Mouse (Mus musculus): ENCODE results near the gene Sept9.

Sept9 gene

DNA sequence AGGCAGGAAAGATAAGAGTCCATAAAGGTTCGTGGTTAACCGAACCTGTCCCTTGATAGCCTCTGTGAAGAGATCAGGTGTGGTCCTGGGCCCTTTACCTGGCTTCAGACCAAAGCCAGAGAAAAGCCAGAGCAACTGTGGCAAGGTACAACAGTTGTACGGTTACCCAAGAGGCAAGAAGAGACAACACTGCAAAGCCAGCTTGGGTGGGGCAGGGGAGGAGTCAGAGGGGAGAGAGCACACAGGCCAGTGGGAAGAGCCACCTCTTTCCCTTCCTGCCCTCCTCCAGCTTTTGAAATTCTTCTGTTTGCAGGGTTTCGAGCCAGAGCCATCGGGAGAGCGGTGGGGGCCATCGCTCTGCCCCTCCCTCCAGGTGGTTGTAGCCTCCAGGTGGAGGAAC lies 174.8 kb downstream of the Sept9 start:
- no peak for DNase-seq (ENCODE audit: low spot score)

GRCm38 (mm10) chr11:117379774-117380173 lies 180.3 kb downstream of the Sept9 start:
- no peak for DNase-seq (ENCODE audit: low spot score)

DNA sequence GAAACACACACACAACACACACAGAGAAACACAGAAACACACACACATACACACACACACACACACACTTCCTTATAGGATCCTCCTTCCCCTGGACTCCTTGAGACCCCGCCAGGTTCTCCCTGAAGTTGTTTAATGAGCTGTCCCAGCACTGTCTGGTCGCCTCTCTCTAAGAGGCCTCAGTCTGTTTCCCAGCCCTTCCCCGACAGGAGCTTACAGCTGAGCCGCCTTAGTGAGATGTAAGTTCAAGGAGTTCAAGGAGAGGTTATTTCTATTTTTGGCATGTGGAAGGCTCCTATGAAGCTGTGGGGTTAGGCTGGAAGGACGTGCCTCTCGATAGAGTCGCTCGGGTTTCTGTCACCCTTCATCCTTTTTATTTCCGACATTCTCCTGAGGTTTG lies 184.8 kb downstream of the Sept9 start:
- DNase-seq (ENCODE audit: low spot score): no peak

DNA sequence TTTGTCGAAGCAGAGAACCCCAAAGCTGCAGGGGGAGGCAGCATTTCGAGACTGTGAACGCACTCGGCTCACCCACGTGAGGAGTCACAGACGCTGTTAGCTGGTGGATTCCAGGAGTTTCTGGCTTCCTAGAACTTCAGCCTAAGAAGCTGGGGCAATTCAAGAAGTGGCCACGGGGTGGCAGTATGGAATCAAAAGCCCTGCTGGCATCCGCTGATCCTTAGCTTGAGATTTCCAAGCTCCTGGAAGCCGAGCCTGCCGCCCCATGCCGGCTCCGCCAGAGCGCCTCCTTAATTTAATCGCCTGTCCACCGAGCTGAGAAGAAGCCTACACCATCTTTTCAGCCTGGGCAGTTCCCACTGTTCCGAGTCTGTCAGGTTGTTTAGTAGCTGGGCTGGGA lies 185.4 kb downstream of the Sept9 start:
- DNase-seq (ENCODE audit: low spot score): peak; percentile 90

DNA sequence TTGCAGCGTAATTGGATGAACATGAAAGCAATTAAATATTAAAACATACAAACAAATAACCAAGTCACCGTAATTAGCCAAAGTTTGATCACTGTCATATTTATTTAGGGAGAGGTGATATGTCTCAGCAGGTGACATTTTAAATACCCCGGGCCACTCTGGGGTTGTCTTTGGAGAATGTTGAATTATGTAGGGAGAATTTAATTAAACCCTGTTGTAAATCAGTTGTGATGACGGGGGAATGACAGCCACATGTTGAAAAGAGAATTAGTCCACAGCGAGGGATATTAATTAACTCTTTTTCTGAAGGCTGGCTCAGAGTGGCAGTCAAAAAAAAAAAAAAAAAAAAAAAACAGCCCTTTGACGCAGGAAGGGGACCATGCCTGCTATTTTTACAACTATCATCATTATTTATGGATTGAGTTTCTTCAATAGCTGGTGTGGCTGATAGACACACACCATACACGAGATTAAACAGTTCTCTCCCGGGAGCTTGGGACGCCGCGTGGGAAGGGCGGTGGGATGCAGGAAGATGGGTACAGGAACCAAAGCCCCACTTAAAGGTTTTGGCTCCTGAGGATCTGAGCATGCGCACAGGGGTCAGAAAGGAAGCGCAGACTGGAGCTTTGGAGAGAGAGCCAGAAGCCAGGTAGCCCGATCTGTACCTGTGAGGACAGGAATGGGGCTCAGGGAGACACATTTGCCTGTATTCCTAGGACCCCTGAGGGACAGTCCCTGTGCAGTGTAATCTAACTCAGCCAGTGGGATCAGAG lies 186.1 kb downstream of the Sept9 start:
- no peak for DNase-seq (ENCODE audit: low spot score)

GRCm38 (mm10) chr11:117387241-117387640 lies 187.8 kb downstream of the Sept9 start:
- DNase-seq (ENCODE audit: low spot score): no peak

DNA sequence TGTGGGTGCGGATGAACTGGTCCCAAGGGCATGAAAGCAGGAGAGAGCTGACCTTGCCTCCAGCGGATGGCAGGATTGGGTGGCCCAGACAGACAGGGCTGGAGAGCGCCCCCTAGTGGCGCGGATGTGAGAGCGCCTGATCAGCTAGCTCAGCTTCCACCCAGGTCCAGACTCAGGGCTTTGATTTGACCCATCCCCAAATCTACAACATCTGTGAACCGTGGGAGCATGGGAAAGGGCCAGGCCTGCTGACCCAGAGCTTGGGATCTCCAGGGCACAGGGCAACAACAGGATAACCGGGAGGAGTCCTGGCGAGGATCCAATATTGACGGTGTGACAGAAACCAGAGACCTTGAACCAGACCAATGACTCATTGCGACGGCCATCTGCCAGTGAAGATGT lies 190.5 kb downstream of the Sept9 start:
- DNase-seq (ENCODE audit: low spot score): peak; percentile 36

DNA sequence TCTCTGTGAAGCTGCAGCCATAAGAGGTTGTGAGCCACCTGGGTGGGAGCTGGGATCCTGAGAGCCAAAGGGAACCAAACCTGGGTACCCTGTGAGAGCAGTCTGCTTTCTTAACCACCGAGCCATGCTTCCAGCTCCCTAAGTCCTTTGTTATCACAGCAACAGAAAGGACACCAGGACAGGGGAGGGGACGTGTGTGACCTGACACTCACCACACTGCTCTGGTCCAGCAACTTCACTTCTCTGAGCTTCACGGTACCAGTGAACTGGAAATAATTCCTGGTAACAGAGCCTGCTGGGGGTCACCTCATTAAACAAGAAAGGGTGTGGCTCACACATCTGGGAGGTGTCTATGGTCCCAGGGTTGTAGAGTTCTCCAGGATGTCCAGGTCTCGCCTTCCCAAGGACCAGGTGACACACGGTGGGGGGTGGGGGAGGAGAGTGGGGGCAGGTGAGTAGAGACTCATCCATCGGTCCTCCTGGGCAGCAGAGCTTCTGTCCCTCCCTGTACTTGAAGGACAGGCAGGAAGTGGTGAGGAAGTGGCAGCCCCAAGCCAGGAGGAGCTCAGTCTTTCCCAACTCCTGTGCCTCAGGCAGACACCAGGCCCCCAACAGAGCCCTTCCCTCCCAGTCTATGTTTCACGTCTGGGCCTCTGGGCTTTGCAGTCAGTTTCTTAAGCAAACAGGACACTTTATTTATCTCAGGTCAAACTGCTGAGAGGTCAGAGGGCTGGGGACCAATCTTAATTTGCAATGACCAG lies 191.5 kb downstream of the Sept9 start:
- no peak for DNase-seq (ENCODE audit: low spot score)

GRCm38 (mm10) chr11:117392251-117392650 lies 192.8 kb downstream of the Sept9 start:
- DNase-seq (ENCODE audit: low spot score): no peak

GRCm38 (mm10) chr11:117393715-117394114 lies 194.3 kb downstream of the Sept9 start:
- no peak for DNase-seq (ENCODE audit: low spot score)

- DNase-seq (ENCODE audit: low spot score): no peak
Measured at GRCm38 (mm10) chr11:117394230-117395137, 195.0 kb downstream of the Sept9 start.

- no peak for DNase-seq (ENCODE audit: low spot score)
Measured at GRCm38 (mm10) chr11:117395228-117395627, 195.8 kb downstream of the Sept9 start.

- DNase-seq (ENCODE audit: low spot score): no peak
Measured at GRCm38 (mm10) chr11:117396929-117397328, 197.5 kb downstream of the Sept9 start.

- DNase-seq (ENCODE audit: low spot score): no peak
Measured at GRCm38 (mm10) chr11:117397755-117398154, 198.3 kb downstream of the Sept9 start.

DNA sequence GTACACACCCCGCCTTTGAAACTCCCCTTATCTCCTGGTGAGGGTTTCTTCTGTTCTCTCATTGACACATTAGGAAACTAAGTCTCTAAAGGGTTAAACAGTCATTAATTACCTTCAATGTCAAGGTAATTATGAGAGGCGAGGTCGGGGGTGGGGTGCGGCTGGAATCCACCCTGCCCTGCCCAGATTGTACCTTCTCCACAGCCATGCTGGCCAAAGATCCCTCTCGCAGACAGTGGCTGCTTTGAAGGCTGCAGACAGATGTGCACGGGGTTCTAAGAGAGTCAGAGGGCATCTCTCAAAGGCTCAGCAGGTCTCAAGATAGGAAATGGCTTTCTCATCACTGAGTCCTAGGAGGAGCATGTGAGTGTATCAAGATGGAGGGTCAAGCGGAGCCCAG lies 198.7 kb downstream of the Sept9 start:
- DNase-seq (ENCODE audit: low spot score): no peak

- no peak for DNase-seq (ENCODE audit: low spot score)
Measured at GRCm38 (mm10) chr11:117401583-117402367, 202.3 kb downstream of the Sept9 start.

GRCm38 (mm10) chr11:117402550-117402949 lies 203.1 kb downstream of the Sept9 start:
- no peak for DNase-seq (ENCODE audit: low spot score)

GRCm38 (mm10) chr11:117403073-117403472 lies 203.6 kb downstream of the Sept9 start:
- DNase-seq (ENCODE audit: low spot score): no peak

DNA sequence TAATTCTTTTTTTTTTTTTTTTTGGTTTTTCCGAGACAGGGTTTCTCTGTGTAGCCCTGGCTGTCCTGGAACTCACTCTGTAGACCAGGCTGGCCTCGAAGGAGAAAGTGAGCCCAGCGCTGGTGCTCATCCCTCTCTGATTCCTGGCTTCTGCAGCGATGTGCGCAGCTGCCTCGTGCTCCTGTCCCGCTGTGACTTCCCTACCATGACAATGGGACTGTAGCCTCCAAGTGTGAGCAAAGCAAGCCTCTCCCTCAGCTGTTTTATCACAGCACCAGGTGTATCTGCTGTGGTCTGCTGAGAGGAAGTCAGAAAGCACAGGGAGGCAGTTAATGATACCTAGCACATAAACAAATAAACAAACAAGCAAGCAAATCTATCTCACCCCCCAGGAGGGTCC lies 204.3 kb downstream of the Sept9 start:
- DNase-seq (ENCODE audit: low spot score): no peak

- DNase-seq (ENCODE audit: low spot score): no peak
Measured at GRCm38 (mm10) chr11:117406711-117407110, 207.2 kb downstream of the Sept9 start.

GRCm38 (mm10) chr11:117407196-117407595 lies 207.7 kb downstream of the Sept9 start:
- DNase-seq (ENCODE audit: low spot score): no peak
